Mouse (Mus musculus): ENCODE measurements around the gene Rasl11b.

- TF ChIP-seq CTCF (IDR thresholded peaks at IDR 0.05; ENCODE audit: low read depth): no peak
- TF ChIP-seq EP300 (IDR thresholded peaks at IDR 0.05; ENCODE audit: low read depth): no peak
These were observed 11.6 kb downstream of the Rasl11b start for GRCm38 (mm10) chr5:74206649-74207048.

Data from liver, postnatal 0 days (tissue).